Mouse (Mus musculus): Measurements from ENCODE around the gene Ldhb. TPM values are rescaled to one million over a fixed set of nuclear protein-coding genes. Genes with fewer than 3 reads are reported as not detected.

The Ldhb gene
- polyA plus RNA-seq, 1 experiment from 2014 or later, result 215 TPM

DNA sequence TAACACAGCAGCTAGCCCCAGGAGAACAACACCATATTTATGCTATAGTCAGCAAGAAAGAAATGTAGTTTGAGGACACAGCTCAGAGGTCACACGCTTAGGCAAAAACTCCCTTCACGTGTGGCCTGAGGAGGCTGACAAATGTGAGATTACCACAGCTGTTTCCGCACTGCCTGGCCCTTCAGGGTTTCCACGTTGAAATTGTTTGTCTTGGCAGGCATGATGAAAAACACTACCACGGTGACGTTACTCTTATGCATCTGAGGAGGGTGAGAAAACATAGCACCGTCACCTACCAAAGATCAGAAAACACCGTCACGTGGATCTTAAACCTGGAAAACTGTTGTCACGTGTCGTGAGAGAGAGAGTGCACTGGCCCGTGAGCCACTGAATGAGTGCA lies 56.4 kb downstream of the Ldhb start:
- 52% methylated on average over 12 of the region's 12 CpGs for WGBS

More for the DNA sequence above, 56.4 kb downstream of the Ldhb start:
- ATAC-seq (ENCODE audit: insufficient read depth) (no peak), DNase-seq (no peak)
- no peak overlapping the region for H3K9ac ChIP-seq
- no peak overlapping the region for H3K4me3 ChIP-seq (ENCODE audit: low read depth, low read length)
- no peaks in the 10 kb centered on the region for H3K36me3 ChIP-seq (ENCODE audit: insufficient read depth)
- H3K27me3 ChIP-seq (ENCODE audit: insufficient read depth, low read length), result no peaks in the 10 kb centered on the region
- no peak for TF ChIP-seq CTCF (IDR thresholded peaks at IDR 0.05; ENCODE audit: low read depth)
- H3K4me2 ChIP-seq, result no peak overlapping the region
- no peaks in the 10 kb centered on the region for H3K9me3 ChIP-seq (ENCODE audit: low read depth, low read length)
- no peak overlapping the region for H3K27ac ChIP-seq (ENCODE audit: low read depth)
- no peaks in the 10 kb centered on the region for H3K4me1 ChIP-seq (ENCODE audit: insufficient read depth)

Other genes with a start within 250 kb of the Ldhb start
- not detected in 2 replicates for gene Iapp, start 209.5 kb downstream of the Ldhb start, polyA plus RNA-seq (2014; fragmentation: Nextera tagmentation; extraction: Ambion mirVana)
- gene Slco1a5, start 185.0 kb downstream of the Ldhb start, polyA plus RNA-seq (2014; fragmentation: Nextera tagmentation; extraction: Ambion mirVana), result 0.08 and 0.12 TPM in 2 replicates
- 17.7 and 21.2 TPM in 2 replicates for gene Pyroxd1, start 162.3 kb downstream of the Ldhb start, polyA plus RNA-seq (2014; fragmentation: Nextera tagmentation; extraction: Ambion mirVana)
- gene Recql, start 120.9 kb downstream of the Ldhb start, polyA plus RNA-seq (2014; fragmentation: Nextera tagmentation; extraction: Ambion mirVana), result 29.9 and 33.0 TPM in 2 replicates
- gene Golt1b, start 120.7 kb downstream of the Ldhb start, polyA plus RNA-seq (2014; fragmentation: Nextera tagmentation; extraction: Ambion mirVana), result 107 and 113 TPM in 2 replicates
- gene Spx, start 94.5 kb downstream of the Ldhb start, polyA plus RNA-seq (2014; fragmentation: Nextera tagmentation; extraction: Ambion mirVana), result 1.5 and 1.6 TPM in 2 replicates
- gene Gys2, start 34.8 kb downstream of the Ldhb start, polyA plus RNA-seq (2014; fragmentation: Nextera tagmentation; extraction: Ambion mirVana), result not detected in 2 replicates
- 13.6 and 16.3 TPM in 2 replicates for gene Kcnj8, start 63.7 kb upstream of the Ldhb start, polyA plus RNA-seq (2014; fragmentation: Nextera tagmentation; extraction: Ambion mirVana)
- gene Abcc9, start 194.4 kb upstream of the Ldhb start, polyA plus RNA-seq (2014; fragmentation: Nextera tagmentation; extraction: Ambion mirVana), result 4.9 and 6.3 TPM in 2 replicates
- gene Cmas, start 248.7 kb upstream of the Ldhb start, polyA plus RNA-seq (2014; fragmentation: Nextera tagmentation; extraction: Ambion mirVana), result 71.1 and 71.8 TPM in 2 replicates

Data from lung, embryonic 14.5 days (tissue).